Mouse (Mus musculus): ENCODE measurements at regions not wholly inside any gene's neighbourhood (a gene's known extent, or its start where the extent isn't known, plus 50 kb on each side); places are given as distances from the start of the nearest gene placed in this dataset.

GRCm38 (mm10) chr1:88946374-88946773, 123.8 kb upstream of the Sh3bp4 start:
- H3K9me3 ChIP-seq = no peaks in the 10 kb centered on the region
- 89% methylated on average over 8 of the region's 8 CpGs for WGBS
- H3K27ac ChIP-seq = no peak overlapping the region
- no peak for ATAC-seq (ENCODE audit: low FRiP score, low read depth)
- no peaks in the 10 kb centered on the region for H3K36me3 ChIP-seq
- no peaks in the 10 kb centered on the region for H3K27me3 ChIP-seq (replicated peaks)
- no peak overlapping the region for H3K9ac ChIP-seq
- H3K4me3 ChIP-seq = no peak overlapping the region
- H3K4me1 ChIP-seq = peaks cover 7% of the 10 kb centered on the region; the same call in 1 of the 2 replicates
- no peak overlapping the region for H3K4me2 ChIP-seq (replicated peaks)

GRCm38 (mm10) chr1:88949911-88950310, 120.3 kb upstream of the Sh3bp4 start:
- Histone ChIP-seq H3K27me3 (replicated peaks) (no peaks in the 10 kb centered on the region), H3K4me1 (no peaks in the 10 kb centered on the region), H3K27ac (no peak overlapping the region), H3K36me3 (no peaks in the 10 kb centered on the region), H3K4me2 (replicated peaks) (no peak overlapping the region), H3K9ac (no peak overlapping the region), H3K4me3 (no peak overlapping the region), H3K9me3 (no peaks in the 10 kb centered on the region)
- ATAC-seq (ENCODE audit: low FRiP score, low read depth) = no peak
- WGBS = 73% methylated on average over 1 of the region's 1 CpGs

GRCm38 (mm10) chr1:88953516-88953915, 116.7 kb upstream of the Sh3bp4 start:
- ATAC-seq (ENCODE audit: low FRiP score, low read depth) = no peak
- no peak overlapping the region for H3K9ac ChIP-seq
- H3K27me3 ChIP-seq (replicated peaks) = no peaks in the 10 kb centered on the region
- H3K4me1 ChIP-seq = no peaks in the 10 kb centered on the region
- H3K4me3 ChIP-seq = no peak overlapping the region
- H3K36me3 ChIP-seq = no peaks in the 10 kb centered on the region
- no peak overlapping the region for H3K27ac ChIP-seq
- 89% methylated on average over 4 of the region's 4 CpGs for WGBS
- no peak overlapping the region for H3K4me2 ChIP-seq (replicated peaks)
- H3K9me3 ChIP-seq = no peaks in the 10 kb centered on the region

DNA sequence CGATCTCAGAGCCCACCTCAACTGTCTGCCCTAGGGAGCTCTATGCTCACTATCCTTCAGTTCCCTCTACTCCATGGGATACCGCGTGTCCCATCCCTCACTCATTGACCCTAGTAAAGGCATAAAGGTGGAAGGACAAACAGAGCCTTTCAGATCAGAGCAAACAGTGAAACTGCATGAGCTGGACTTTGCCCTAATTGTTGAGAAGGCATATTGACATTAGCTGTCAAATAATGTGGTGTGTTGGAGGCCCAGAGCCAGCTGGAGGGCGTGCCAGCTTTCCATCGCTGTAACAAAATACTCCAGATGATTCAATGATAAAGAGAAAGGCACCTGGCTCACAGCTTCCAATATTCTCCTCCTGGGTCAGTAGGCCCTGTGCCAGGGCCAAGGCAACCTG, 115.4 kb upstream of the Sh3bp4 start:
- no peak overlapping the region for H3K4me3 ChIP-seq
- no peaks in the 10 kb centered on the region for H3K36me3 ChIP-seq
- H3K4me1 ChIP-seq = peaks cover 4% of the 10 kb centered on the region
- ATAC-seq (ENCODE audit: low FRiP score, low read depth) = no peak
- no peak overlapping the region for H3K27ac ChIP-seq
- no peaks in the 10 kb centered on the region for H3K27me3 ChIP-seq (replicated peaks)
- no peak overlapping the region for H3K9ac ChIP-seq
- WGBS = 92% methylated on average over 5 of the region's 5 CpGs
- no peak overlapping the region for H3K4me2 ChIP-seq (replicated peaks)
- H3K9me3 ChIP-seq = no peaks in the 10 kb centered on the region

DNA sequence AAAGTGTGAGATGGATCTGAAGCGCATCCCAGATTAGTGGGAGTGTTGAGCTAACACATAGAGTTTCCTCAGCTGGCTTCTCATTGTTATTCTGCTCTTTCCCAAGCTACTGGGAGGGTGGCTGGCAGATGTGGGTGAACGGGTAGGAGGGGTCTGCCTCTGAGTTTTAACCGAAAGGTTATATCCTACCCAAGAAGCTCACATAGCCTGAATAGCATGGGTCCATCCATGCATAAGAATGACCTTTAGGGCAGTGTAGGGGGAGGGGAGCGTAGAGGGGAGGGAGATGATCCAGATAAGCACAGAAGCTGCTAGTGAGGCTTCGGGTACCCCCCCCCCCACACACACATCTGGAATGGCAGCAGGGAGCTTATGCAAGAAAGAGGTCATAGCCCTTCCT, 113.2 kb upstream of the Sh3bp4 start:
- Histone ChIP-seq H3K36me3 (no peaks in the 10 kb centered on the region), H3K4me3 (no peak overlapping the region), H3K9me3 (no peaks in the 10 kb centered on the region), H3K4me2 (replicated peaks) (no peak overlapping the region), H3K4me1 (peaks cover 5% of the 10 kb centered on the region), H3K27me3 (replicated peaks) (no peaks in the 10 kb centered on the region), H3K9ac (no peak overlapping the region), H3K27ac (no peak overlapping the region)
- 59% methylated on average over 5 of the region's 5 CpGs for WGBS
- no peak for ATAC-seq (ENCODE audit: low FRiP score, low read depth)

GRCm38 (mm10) chr1:88959715-88960114, 110.5 kb upstream of the Sh3bp4 start:
- H3K4me1 ChIP-seq = peaks cover 5% of the 10 kb centered on the region
- no peak overlapping the region for H3K27ac ChIP-seq
- no peaks in the 10 kb centered on the region for H3K36me3 ChIP-seq
- no peaks in the 10 kb centered on the region for H3K9me3 ChIP-seq
- H3K9ac ChIP-seq = no peak overlapping the region
- WGBS = 19% methylated on average over 4 of the region's 4 CpGs
- no peak overlapping the region for H3K4me3 ChIP-seq
- H3K4me2 ChIP-seq (replicated peaks) = no peak overlapping the region
- no peak for ATAC-seq (ENCODE audit: low FRiP score, low read depth)
- no peaks in the 10 kb centered on the region for H3K27me3 ChIP-seq (replicated peaks)

DNA sequence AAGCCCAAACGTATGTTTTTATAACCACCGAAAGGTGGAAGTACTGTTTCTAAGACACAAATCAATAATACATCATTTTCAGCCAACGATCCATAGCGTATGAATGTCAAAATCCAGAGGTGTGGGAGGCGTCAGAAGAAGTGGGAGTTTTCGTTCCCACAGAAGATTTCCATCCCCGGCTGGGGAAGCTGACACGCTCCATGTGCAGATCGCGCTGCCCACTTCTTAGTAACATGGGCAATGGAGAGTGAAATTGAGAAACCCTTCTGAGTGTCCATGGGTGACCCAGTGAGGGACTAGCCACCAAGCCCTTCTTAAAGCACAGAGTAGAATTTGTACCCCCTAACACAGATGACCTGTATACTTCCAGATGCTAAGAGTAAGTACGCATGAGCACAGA, 110.1 kb upstream of the Sh3bp4 start:
- H3K36me3 ChIP-seq = no peaks in the 10 kb centered on the region
- H3K4me2 ChIP-seq (replicated peaks) = no peak overlapping the region
- H3K4me3 ChIP-seq = no peak overlapping the region
- no peaks in the 10 kb centered on the region for H3K27me3 ChIP-seq (replicated peaks)
- H3K9me3 ChIP-seq = no peaks in the 10 kb centered on the region
- 82% methylated on average over 11 of the region's 11 CpGs for WGBS
- H3K4me1 ChIP-seq = peaks cover 5% of the 10 kb centered on the region
- no peak overlapping the region for H3K27ac ChIP-seq
- ATAC-seq (ENCODE audit: low FRiP score, low read depth) = no peak
- no peak overlapping the region for H3K9ac ChIP-seq

GRCm38 (mm10) chr1:88964045-88964747, 106.0 kb upstream of the Sh3bp4 start:
- no peak overlapping the region for H3K9ac ChIP-seq
- no peaks in the 10 kb centered on the region for H3K36me3 ChIP-seq
- peaks cover 5% of the 10 kb centered on the region for H3K4me1 ChIP-seq
- H3K9me3 ChIP-seq = no peaks in the 10 kb centered on the region
- WGBS = 78% methylated on average over 14 of the region's 14 CpGs
- no peak overlapping the region for H3K4me2 ChIP-seq (replicated peaks)
- H3K27me3 ChIP-seq (replicated peaks) = no peaks in the 10 kb centered on the region
- H3K27ac ChIP-seq = no peak overlapping the region
- no peak overlapping the region for H3K4me3 ChIP-seq
- no peak for ATAC-seq (ENCODE audit: low FRiP score, low read depth)

DNA sequence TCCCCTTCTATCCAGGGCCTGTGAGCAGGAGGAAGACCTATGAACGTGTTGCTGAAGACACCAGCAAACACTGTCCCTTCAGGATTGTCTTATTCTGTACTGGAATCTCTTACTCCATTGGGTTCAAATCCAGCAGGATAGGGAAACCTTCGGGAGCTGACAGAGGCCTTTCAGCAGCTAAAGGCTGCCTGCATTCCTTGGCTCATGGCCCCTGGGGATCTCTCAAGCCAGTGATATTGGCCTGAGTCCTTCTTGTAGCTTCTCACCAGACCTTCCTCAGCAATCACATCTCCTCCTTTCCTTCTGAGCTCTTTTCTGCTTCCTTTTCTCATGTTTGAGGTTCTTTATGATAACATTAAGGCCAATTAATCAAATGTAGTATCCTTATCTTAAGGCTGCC, 103.8 kb upstream of the Sh3bp4 start:
- no peaks in the 10 kb centered on the region for H3K36me3 ChIP-seq
- ATAC-seq (ENCODE audit: low FRiP score, low read depth) = no peak
- H3K27me3 ChIP-seq (replicated peaks) = no peaks in the 10 kb centered on the region
- no peak overlapping the region for H3K9ac ChIP-seq
- no peaks in the 10 kb centered on the region for H3K4me1 ChIP-seq
- WGBS = 75% methylated on average over 2 of the region's 2 CpGs
- no peak overlapping the region for H3K27ac ChIP-seq
- H3K4me2 ChIP-seq (replicated peaks) = no peak overlapping the region
- H3K9me3 ChIP-seq = no peaks in the 10 kb centered on the region
- H3K4me3 ChIP-seq = no peak overlapping the region

GRCm38 (mm10) chr1:88968142-88968541, 102.1 kb upstream of the Sh3bp4 start:
- H3K9me3 ChIP-seq = no peaks in the 10 kb centered on the region
- no peaks in the 10 kb centered on the region for H3K4me1 ChIP-seq
- ATAC-seq (ENCODE audit: low FRiP score, low read depth) = no peak
- 90% methylated on average over 7 of the region's 7 CpGs for WGBS
- H3K4me3 ChIP-seq = no peak overlapping the region
- H3K4me2 ChIP-seq (replicated peaks) = no peak overlapping the region
- no peaks in the 10 kb centered on the region for H3K27me3 ChIP-seq (replicated peaks)
- no peak overlapping the region for H3K27ac ChIP-seq
- H3K36me3 ChIP-seq = no peaks in the 10 kb centered on the region
- H3K9ac ChIP-seq = no peak overlapping the region

- Histone ChIP-seq H3K9me3 (no peaks in the 10 kb centered on the region), H3K4me1 (no peaks in the 10 kb centered on the region), H3K27ac (no peak overlapping the region), H3K36me3 (no peaks in the 10 kb centered on the region), H3K9ac (no peak overlapping the region), H3K4me3 (no peak overlapping the region), H3K27me3 (replicated peaks) (no peaks in the 10 kb centered on the region), H3K4me2 (replicated peaks) (no peak overlapping the region)
- WGBS = 88% methylated on average over 7 of the region's 7 CpGs
- ATAC-seq (ENCODE audit: low FRiP score, low read depth) = no peak
Observed at GRCm38 (mm10) chr1:88969016-88969415, 101.2 kb upstream of the Sh3bp4 start.

DNA sequence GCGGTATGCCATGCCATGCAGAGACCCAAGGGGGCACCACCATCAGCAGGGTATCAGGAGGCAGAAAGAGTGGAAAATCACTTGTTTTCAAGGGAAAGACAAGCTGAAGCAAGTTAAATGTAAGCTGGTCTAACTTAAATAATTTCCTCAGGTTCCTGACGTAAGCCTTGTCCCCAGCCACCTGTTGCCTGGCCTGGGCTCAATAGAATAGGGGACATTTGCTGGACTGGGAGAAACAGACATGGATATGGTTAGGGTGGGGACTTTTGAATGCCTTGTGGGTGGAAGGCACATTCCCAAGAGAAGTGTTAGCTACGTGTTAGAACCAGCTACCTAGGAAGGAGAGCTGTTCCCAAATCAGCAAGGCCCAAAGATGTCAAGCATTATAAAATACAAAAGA, 100.6 kb upstream of the Sh3bp4 start:
- no peak for ATAC-seq (ENCODE audit: low FRiP score, low read depth)
- H3K9me3 ChIP-seq = no peaks in the 10 kb centered on the region
- H3K9ac ChIP-seq = no peak overlapping the region
- no peak overlapping the region for H3K4me2 ChIP-seq (replicated peaks)
- H3K4me3 ChIP-seq = no peak overlapping the region
- no peaks in the 10 kb centered on the region for H3K27me3 ChIP-seq (replicated peaks)
- H3K27ac ChIP-seq = no peak overlapping the region
- no peaks in the 10 kb centered on the region for H3K36me3 ChIP-seq
- 91% methylated on average over 3 of the region's 3 CpGs for WGBS
- H3K4me1 ChIP-seq = no peaks in the 10 kb centered on the region

DNA sequence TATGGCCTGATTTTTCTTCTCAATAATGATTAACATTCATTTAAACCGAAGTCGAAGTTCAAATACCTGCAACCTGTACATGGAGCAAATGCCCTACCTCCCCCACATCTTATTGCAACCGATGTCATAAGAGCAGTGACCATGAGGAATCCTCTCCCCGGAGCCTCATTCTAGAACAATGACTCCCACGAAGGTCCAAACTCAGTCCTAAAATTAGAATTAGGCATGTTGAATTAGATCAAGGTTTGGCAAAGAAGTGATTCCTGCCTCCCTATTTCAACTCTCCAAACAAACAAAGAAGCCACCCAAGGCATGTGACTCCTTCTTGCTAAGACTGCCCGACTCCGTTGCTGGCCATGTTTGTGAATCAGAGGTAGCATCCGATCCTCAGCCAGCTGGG, 94.1 kb upstream of the Sh3bp4 start:
- no peak overlapping the region for H3K4me3 ChIP-seq
- no peak overlapping the region for H3K4me2 ChIP-seq (replicated peaks)
- 91% methylated on average over 8 of the region's 8 CpGs for WGBS
- no peaks in the 10 kb centered on the region for H3K4me1 ChIP-seq
- no peak overlapping the region for H3K27ac ChIP-seq
- H3K9ac ChIP-seq = no peak overlapping the region
- no peak for ATAC-seq (ENCODE audit: low FRiP score, low read depth)
- no peaks in the 10 kb centered on the region for H3K27me3 ChIP-seq (replicated peaks)
- no peaks in the 10 kb centered on the region for H3K9me3 ChIP-seq
- H3K36me3 ChIP-seq = no peaks in the 10 kb centered on the region
